Mouse (Mus musculus) layer of hippocampus, postnatal 36 days (tissue): ENCODE measurements around the gene Olfr715b. TPM values are rescaled to one million over a fixed set of nuclear protein-coding genes. Genes with fewer than 3 reads are reported as not detected.
"Not testable (repeated sequence)": the region's sequence is repeated elsewhere in the genome, so short reads cannot be mapped to it uniquely, and the experiment has no call there.

ENCODE experiments used
- DNase-seq, 2 experiments: peaks; one replicate each; pipeline ENCODE4 v3.0.0; 2022
- total RNA-seq, 2 experiments: library from RNA; stranded (reverse); gene quantifications; 2 replicates each; pipeline ENCODE4 v1.2.3; 2021

The Olfr715b gene
- total RNA-seq = not detected

DNA sequence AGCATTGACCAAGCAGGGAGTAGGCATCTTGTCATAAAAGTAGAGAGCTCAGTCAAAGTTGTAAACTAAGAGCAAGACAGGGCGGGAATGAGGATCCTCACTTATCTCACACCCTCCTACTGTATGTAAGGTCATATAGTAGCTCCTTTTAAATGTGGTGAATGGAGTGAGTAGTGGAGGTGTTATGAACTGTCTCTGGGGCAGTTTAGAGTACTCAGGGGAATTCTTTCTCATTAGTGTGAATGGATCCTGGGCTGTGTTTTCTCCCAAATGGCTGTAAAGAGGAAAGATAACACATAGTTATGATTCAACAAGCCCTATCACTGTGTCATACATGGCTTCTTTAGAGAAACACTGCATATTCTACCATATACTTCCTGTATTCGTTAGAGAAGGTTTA lies at the start of gene Olfr715b:
Olfr715b (minus strand) TSS at position 101 of the 400 bp plus-strand sequence.
- not testable (repeated sequence) for DNase-seq

DNA sequence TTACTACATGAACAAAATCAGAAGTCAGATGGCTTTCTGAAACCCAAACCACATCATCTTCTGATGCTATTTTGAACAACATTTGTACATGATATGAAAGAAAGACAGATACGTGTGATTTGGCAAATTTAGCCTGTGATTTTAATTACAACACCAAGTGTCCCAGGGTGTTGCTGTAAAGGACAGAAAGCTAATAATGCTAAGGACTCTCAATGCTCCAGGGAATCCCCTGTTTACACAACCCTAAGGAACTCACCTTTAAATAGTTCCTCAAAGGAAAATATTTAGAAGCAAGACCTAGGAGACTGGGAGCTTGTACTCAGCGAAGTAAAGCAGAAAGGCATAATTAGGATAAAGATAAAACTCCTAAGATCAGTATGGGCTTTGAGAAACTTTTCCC lies 27.9 kb upstream of the Olfr715b start, which contains the start of gene Olfr716:
Olfr716 (plus strand) TSS at position 301 of the 400 bp plus-strand sequence.
- not testable (repeated sequence) for DNase-seq

DNA sequence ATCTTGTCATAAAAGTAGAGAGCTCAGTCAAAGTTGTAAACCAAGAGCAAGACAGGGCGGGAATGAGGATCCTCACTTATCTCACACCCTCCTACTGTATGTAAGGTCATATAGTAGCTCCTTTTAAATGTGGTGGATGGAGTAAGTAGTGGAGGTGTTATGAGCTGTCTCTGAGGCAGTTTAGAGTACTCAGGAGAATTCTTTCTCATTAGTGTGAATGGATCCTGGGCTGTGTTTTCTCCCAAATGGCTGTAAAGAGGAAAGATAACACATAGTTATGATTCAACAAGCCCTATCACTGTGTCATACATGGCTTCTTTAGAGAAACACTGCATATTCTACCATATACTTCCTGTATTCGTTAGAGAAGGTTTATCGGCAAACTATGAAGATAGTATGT lies 20.8 kb upstream of the Olfr715b start, which contains the start of gene Olfr715:
Olfr715 (minus strand) TSS at position 101 of the 400 bp plus-strand sequence.
- not testable (repeated sequence) for DNase-seq

DNA sequence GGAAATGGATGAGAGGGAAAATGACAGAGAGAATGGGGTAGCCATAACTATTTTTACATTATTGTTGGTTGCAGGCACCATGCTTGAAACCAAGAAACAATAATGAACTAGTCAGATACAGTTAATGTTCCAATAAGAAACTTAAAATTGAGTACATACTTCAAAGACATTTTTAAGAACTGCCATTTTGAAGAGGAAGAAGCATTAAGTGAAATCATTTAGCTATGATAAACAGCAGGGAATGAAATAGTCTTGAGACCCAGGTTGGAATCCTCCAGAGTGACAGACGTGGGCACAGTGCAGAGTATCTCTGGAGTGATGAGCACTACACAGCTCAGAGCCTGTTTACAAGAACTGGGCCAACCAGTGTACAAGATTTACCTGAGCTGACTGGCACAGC lies 17.2 kb downstream of the Olfr715b start, which contains the start of gene Olfr17:
Olfr17 (plus strand) TSS at position 301 of the 400 bp plus-strand sequence.
- DNase-seq = no peak

DNA sequence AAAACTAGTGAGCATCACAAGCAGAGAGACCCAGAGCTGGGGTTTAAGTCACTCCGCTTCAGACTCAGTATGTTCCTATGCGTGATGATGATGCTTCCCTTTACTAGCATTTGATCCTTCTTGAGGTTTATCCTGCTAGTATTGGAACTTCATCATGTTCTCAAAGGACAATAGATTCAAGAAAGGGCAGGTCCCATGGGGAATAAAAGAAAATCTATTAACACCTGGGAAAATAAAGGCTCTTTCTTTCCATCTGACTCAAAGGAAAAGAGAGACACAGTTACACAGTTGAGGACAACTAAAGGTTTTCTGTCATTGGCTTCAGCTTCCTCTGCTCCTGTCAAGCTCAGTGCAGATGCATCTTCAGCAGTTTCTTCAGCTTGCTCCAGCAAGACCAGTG lies 39.5 kb downstream of the Olfr715b start, which contains the start of gene Olfr714:
Olfr714 (plus strand) TSS at position 301 of the 400 bp plus-strand sequence.
- no peak for DNase-seq

Other genes with a start within 250 kb of the Olfr715b start
- gene Olfr704, start 247.2 kb downstream of the Olfr715b start, total RNA-seq = not detected
- not detected for gene Olfr705, start 233.5 kb downstream of the Olfr715b start, total RNA-seq
- not detected for gene Olfr706, start 222.2 kb downstream of the Olfr715b start, total RNA-seq
- not detected for gene Olfr707, start 209.1 kb downstream of the Olfr715b start, total RNA-seq
- gene Olfr1532-ps1, start 202.4 kb downstream of the Olfr715b start, total RNA-seq = not detected
- gene Olfr709-ps1, start 178.2 kb downstream of the Olfr715b start, total RNA-seq = not detected
- not detected for gene Olfr710, start 162.1 kb downstream of the Olfr715b start, total RNA-seq
- under 1 TPM in 1 of 2 experiments, not detected in 1; 0.05 TPM for gene Olfr6, start 146.4 kb downstream of the Olfr715b start, total RNA-seq
- not detected for gene Olfr711, start 134.9 kb downstream of the Olfr715b start, total RNA-seq
- not detected for gene Olfr2, start 104.3 kb downstream of the Olfr715b start, total RNA-seq
- gene Olfr713, start 79.2 kb downstream of the Olfr715b start, total RNA-seq = not detected
- not detected for gene Olfr714, start 39.4 kb downstream of the Olfr715b start, total RNA-seq
- gene Olfr17, start 17.1 kb downstream of the Olfr715b start, total RNA-seq = not detected
- not detected for gene Olfr715, start 20.7 kb upstream of the Olfr715b start, total RNA-seq
- gene Olfr716, start 28.0 kb upstream of the Olfr715b start, total RNA-seq = not detected
- not detected for gene Nlrp14, start 56.6 kb upstream of the Olfr715b start, total RNA-seq
- gene Rbmxl2, start 99.1 kb upstream of the Olfr715b start, total RNA-seq = not detected